Mouse (Mus musculus): ENCODE measurements around the gene Higd1a. TPM values are rescaled to one million over a fixed set of nuclear protein-coding genes. Genes with fewer than 3 reads are reported as not detected.
A peak's percentile ranks its signal among the peaks of the same experiment; 100 is the strongest.

Higd1a gene
- polyA plus RNA-seq (2015; fragmentation: Nextera tagmentation; extraction: Ambion mirVana), result 148 and 151 TPM in 2 replicates

- TF ChIP-seq CTCF (IDR thresholded peaks at IDR 0.05; ENCODE audit: low read depth), result no peak
- ATAC-seq (replicated peaks; ENCODE audit: low FRiP score, low read depth), result no peak
- Histone ChIP-seq H3K27ac (peak within 1 kb of the TSS; percentile 96), H3K4me1 (replicated peaks; ENCODE audit: insufficient read depth, low read length) (no peaks in the 10 kb centered on the region), H3K27me3 (ENCODE audit: insufficient read depth, low read length) (no peaks in the 10 kb centered on the region), H3K9me3 (replicated peaks; ENCODE audit: low read length) (no peaks in the 10 kb centered on the region), H3K9ac (ENCODE audit: low read depth, low read length) (peak within 1 kb of the TSS; percentile 84), H3K36me3 (ENCODE audit: insufficient read depth, low read length) (no peaks in the 10 kb centered on the region), H3K4me2 (ENCODE audit: low read length) (peak within 1 kb of the TSS; percentile 87), H3K4me3 (replicated peaks; ENCODE audit: low read depth, low read length) (peak within 1 kb of the TSS; percentile 70)
- 12% methylated on average over 6 of the region's 6 CpGs for WGBS
- no peak for DNase-seq (ENCODE audit: low spot score)
Measured at GRCm38 (mm10) chr9:121858153-121858488, at the start of gene Higd1a. Gene Higd1a (minus strand): TSS chr9:121858362.

GRCm38 (mm10) chr9:121907356-121908070, 49.4 kb upstream of the Higd1a start:
- Histone ChIP-seq H3K4me1 (replicated peaks; ENCODE audit: insufficient read depth, low read length) (no peaks in the 10 kb centered on the region), H3K36me3 (ENCODE audit: insufficient read depth, low read length) (no peaks in the 10 kb centered on the region), H3K27ac (no peak overlapping the region), H3K9me3 (replicated peaks; ENCODE audit: low read length) (no peaks in the 10 kb centered on the region), H3K4me2 (ENCODE audit: low read length) (no peak overlapping the region), H3K9ac (ENCODE audit: low read depth, low read length) (no peak overlapping the region), H3K4me3 (replicated peaks; ENCODE audit: low read depth, low read length) (no peak overlapping the region), H3K27me3 (ENCODE audit: insufficient read depth, low read length) (no peaks in the 10 kb centered on the region)
- DNase-seq (ENCODE audit: low spot score), result no peak
- no peak for TF ChIP-seq CTCF (IDR thresholded peaks at IDR 0.05; ENCODE audit: low read depth)
- no peak for ATAC-seq (replicated peaks; ENCODE audit: low FRiP score, low read depth)
- WGBS, result 66% methylated on average over 10 of the region's 10 CpGs

- H3K36me3 ChIP-seq (ENCODE audit: insufficient read depth, low read length), result no peaks in the 10 kb centered on the region
- DNase-seq (ENCODE audit: low spot score) (no peak), ATAC-seq (replicated peaks; ENCODE audit: low FRiP score, low read depth) (no peak)
- no peaks in the 10 kb centered on the region for H3K27me3 ChIP-seq (ENCODE audit: insufficient read depth, low read length)
- no peak overlapping the region for H3K9ac ChIP-seq (ENCODE audit: low read depth, low read length)
- H3K4me3 ChIP-seq (replicated peaks; ENCODE audit: low read depth, low read length), result no peak overlapping the region
- H3K4me1 ChIP-seq (replicated peaks; ENCODE audit: insufficient read depth, low read length), result no peaks in the 10 kb centered on the region
- H3K9me3 ChIP-seq (replicated peaks; ENCODE audit: low read length), result no peaks in the 10 kb centered on the region
- no peak overlapping the region for H3K4me2 ChIP-seq (ENCODE audit: low read length)
- TF ChIP-seq CTCF (IDR thresholded peaks at IDR 0.05; ENCODE audit: low read depth), result no peak
- H3K27ac ChIP-seq, result no peak overlapping the region
- WGBS, result 83% methylated on average over 5 of the region's 5 CpGs
Measured at GRCm38 (mm10) chr9:121906456-121906855, 48.3 kb upstream of the Higd1a start.

GRCm38 (mm10) chr9:121905556-121906185, 47.5 kb upstream of the Higd1a start:
- H3K4me3 ChIP-seq (replicated peaks; ENCODE audit: low read depth, low read length), result no peak overlapping the region
- no peak for DNase-seq (ENCODE audit: low spot score)
- H3K9me3 ChIP-seq (replicated peaks; ENCODE audit: low read length), result no peaks in the 10 kb centered on the region
- no peak overlapping the region for H3K9ac ChIP-seq (ENCODE audit: low read depth, low read length)
- H3K27me3 ChIP-seq (ENCODE audit: insufficient read depth, low read length), result no peaks in the 10 kb centered on the region
- H3K4me1 ChIP-seq (replicated peaks; ENCODE audit: insufficient read depth, low read length), result no peaks in the 10 kb centered on the region
- TF ChIP-seq CTCF (IDR thresholded peaks at IDR 0.05; ENCODE audit: low read depth), result no peak
- no peaks in the 10 kb centered on the region for H3K36me3 ChIP-seq (ENCODE audit: insufficient read depth, low read length)
- 82% methylated on average over 4 of the region's 4 CpGs for WGBS
- H3K27ac ChIP-seq, result no peak overlapping the region
- no peak overlapping the region for H3K4me2 ChIP-seq (ENCODE audit: low read length)
- ATAC-seq (replicated peaks; ENCODE audit: low FRiP score, low read depth), result no peak

GRCm38 (mm10) chr9:121904946-121905345, 46.8 kb upstream of the Higd1a start:
- no peak for DNase-seq (ENCODE audit: low spot score)
- Histone ChIP-seq H3K4me1 (replicated peaks; ENCODE audit: insufficient read depth, low read length) (no peaks in the 10 kb centered on the region), H3K4me3 (replicated peaks; ENCODE audit: low read depth, low read length) (no peak overlapping the region), H3K9ac (ENCODE audit: low read depth, low read length) (no peak overlapping the region), H3K9me3 (replicated peaks; ENCODE audit: low read length) (no peaks in the 10 kb centered on the region), H3K27ac (no peak overlapping the region), H3K36me3 (ENCODE audit: insufficient read depth, low read length) (no peaks in the 10 kb centered on the region), H3K27me3 (ENCODE audit: insufficient read depth, low read length) (no peaks in the 10 kb centered on the region), H3K4me2 (ENCODE audit: low read length) (no peak overlapping the region)
- no peak for ATAC-seq (replicated peaks; ENCODE audit: low FRiP score, low read depth)
- 86% methylated on average over 7 of the region's 7 CpGs for WGBS
- TF ChIP-seq CTCF (IDR thresholded peaks at IDR 0.05; ENCODE audit: low read depth), result no peak

- no peak for TF ChIP-seq CTCF (IDR thresholded peaks at IDR 0.05; ENCODE audit: low read depth)
- Histone ChIP-seq H3K36me3 (ENCODE audit: insufficient read depth, low read length) (no peaks in the 10 kb centered on the region), H3K4me2 (ENCODE audit: low read length) (no peak overlapping the region), H3K4me3 (replicated peaks; ENCODE audit: low read depth, low read length) (no peak overlapping the region), H3K27ac (no peak overlapping the region), H3K4me1 (replicated peaks; ENCODE audit: insufficient read depth, low read length) (no peaks in the 10 kb centered on the region), H3K9me3 (replicated peaks; ENCODE audit: low read length) (no peaks in the 10 kb centered on the region), H3K9ac (ENCODE audit: low read depth, low read length) (no peak overlapping the region), H3K27me3 (ENCODE audit: insufficient read depth, low read length) (no peaks in the 10 kb centered on the region)
- WGBS, result 82% methylated on average over 4 of the region's 4 CpGs
- DNase-seq (ENCODE audit: low spot score), result no peak
- no peak for ATAC-seq (replicated peaks; ENCODE audit: low FRiP score, low read depth)
Measured at GRCm38 (mm10) chr9:121904319-121904718, 46.2 kb upstream of the Higd1a start.
